Mouse (Mus musculus) gastrocnemius, postnatal 36 days (tissue): ENCODE results near the gene Spdef. TPM values are rescaled to one million over a fixed set of nuclear protein-coding genes. Genes with fewer than 3 reads are reported as not detected.

Experiments used
- DNase-seq, 2 experiments: peaks; one replicate each; pipeline ENCODE4 v3.0.0; 2022
- intact Hi-C: fragments of 180-260 bp; cut with DNase I; formaldehyde crosslinking; loops from one replicate; pipeline ENCODE4 v1.15.1; 2025
- total RNA-seq, 2 experiments: library from RNA; stranded (reverse); gene quantifications; 2 replicates each; pipeline ENCODE4 v1.2.3; 2021

The Spdef gene
- total RNA-seq, 2 experiments from 2014 or later: not detected

DNA sequence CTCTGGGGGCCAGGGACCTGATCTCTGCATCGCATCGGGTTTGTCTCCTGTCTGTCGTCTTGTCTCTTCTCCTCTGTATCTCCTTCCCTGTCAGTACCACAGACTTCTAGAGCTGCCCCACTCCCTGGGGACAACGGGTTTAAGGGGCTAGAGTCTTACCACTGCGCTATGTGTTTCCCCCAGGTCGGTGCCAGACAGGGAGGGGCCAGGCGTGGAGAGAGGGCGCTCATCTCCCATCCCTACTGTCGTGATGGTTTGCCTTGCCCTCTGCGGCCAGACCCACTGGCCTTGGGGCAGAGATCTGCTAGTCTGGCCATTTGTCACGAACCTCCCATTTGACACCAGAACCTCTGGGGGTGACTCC, 43.2 kb downstream of the Spdef start:
- intact Hi-C loops: no loop called here
- DNase-seq: no peak

DNA sequence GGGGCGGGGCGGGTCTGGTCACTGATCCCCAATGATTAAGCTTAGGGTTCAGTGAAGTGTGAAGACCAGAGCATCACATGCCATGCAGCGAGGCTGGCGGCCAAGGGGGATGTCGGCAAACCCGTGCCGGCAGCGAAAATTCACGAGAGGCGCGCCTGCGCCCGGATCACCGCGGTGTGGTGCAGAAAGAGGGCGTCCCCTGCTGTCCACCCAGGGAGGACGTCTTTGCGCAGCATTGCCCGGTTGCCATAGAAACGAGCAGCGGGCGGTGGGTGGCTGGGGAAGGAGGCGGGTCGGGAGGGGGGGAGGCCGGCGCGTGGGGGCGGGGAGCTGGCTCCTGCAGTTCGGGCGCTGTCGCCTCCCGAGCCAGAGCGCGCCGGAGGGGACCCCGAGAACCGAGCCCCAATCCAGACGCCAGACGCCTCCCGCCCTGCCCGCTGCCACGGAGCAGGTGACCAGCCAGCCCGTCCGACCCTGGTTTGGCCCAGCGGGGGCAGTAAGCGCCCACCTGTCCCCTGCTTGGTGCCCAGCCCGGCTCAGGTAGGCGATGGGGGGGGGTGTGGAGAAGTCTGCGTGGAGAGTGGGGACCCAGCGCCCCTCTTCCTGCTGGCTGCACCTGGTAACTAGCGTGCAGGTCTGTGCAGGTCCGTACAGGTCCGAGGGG, 43.7 kb downstream of the Spdef start:
- no peak for DNase-seq
- intact Hi-C loops: no loop called here

DNA sequence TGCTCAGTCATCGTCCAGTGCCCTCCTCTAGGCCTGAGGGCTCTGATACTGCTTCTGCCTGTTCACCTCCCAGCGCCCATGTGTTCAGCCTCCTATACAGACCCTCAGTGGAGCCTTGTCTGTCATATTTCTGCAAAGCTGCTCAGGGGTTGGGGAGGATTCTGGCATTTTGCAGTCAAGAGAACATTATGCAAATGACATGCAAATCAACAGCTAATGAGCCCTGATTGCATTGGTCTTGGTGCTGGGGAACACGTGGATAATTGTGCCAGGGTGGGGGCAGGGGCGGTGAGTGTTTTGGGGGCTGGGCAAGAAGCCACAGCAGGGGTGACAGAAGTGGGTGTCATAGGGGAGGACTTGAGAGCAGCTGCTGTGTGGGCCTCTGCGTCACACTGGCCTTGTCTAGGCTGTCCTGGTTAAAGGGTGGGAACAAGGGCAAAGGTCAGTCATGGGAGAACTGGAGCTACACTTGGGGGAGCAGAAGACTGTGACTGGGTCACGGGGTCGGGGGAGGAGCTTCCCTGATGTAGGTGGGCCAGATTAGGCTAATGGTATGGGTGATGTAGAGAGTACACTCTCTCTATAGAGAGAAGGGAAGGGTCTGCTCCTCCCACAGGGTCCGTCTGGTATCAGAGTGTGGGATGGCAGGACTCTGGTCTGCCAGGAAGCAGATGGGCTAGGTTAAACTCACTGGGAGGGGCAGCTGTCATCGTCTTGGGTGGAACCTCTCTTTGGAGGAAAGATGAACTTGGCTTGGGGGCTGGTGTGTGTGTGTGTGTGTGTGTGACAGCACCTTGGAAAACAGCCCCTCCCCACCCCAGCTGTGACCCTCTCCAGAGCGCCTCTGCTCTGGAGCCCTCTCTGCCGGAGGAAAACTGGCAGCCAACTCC, 49.6 kb downstream of the Spdef start:
- intact Hi-C loops: no loop called here
- no peak for DNase-seq

DNA sequence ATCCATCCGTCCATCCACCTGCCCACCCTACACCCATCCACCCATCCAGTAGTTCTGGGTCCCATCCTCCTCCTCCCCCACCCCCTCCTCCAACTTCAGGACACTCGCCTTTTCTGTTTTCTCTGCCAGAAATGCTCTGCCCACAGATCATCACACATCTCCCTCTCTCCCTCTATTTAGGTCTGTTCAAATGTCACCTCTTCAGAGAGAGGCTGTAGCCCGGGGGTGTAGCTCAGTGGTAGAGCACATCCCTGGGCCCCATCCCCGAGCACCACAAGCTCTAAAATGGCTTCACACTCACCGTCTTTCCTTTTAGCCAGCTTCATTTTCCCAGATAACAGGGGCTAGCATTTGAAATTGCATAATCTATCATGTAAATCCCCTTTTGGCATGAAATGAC, 51.0 kb downstream of the Spdef start:
- intact Hi-C loops: no loop called here
- DNase-seq: no peak

DNA sequence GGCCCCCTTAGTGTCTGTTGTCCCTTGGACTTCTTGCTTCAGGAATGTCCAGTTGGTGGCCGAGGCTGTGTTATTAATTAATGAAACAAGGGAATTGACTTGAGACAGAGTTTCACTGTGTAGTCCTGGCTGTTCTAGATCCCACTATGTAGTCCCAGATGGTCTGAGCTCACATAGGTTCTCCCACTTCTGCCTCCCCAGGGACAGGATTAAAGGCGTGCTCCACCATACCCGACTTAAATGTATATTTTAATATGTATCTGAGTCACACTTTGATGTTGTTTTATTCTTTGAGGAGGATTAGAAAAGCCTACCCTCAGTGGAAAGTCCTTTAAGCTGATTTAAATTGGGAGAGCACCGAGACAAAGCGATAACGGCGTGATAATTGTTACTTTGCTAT, 52.5 kb downstream of the Spdef start:
- DNase-seq: no peak
- intact Hi-C loops: no loop called here

DNA sequence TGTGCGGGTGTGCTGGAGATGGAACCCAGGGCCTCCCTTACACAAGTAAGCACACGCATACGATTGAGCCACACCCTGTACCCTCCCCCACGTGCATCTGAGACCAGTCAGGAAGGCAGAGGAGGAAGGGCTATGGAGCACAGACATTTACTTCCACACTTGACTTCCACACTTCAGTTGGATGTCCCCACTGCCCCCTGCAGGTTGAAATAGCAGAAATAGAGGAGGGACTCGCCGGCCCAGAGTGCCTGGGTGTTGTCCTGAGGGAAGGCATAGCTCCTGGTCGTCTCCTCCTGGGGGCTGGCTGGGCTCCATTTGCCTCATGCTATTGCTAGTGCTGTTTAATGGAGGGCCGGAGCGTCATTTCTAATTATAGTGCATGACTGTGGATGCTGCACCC, 53.3 kb downstream of the Spdef start:
- intact Hi-C loops: no loop called here
- DNase-seq: no peak

DNA sequence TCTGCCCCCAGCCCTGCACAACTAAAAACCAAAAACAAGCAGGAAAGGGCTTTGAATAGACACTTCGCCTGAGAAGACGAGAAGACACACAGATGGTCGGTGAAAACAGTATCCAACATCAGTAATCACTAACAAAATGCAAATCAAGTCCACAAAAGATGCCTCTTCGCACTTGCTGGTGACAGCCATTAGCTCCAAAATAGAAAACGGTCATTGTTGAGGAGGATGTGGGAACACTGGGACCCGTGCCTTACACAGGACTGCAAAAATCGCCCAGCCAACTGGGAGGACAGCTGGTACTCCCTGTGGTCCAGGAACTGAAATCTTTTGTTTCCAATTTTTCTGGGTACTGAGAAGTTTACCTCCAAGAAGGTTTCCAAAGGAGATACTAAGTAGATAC, 54.8 kb downstream of the Spdef start:
- no peak for DNase-seq
- intact Hi-C loops: no loop called here

DNA sequence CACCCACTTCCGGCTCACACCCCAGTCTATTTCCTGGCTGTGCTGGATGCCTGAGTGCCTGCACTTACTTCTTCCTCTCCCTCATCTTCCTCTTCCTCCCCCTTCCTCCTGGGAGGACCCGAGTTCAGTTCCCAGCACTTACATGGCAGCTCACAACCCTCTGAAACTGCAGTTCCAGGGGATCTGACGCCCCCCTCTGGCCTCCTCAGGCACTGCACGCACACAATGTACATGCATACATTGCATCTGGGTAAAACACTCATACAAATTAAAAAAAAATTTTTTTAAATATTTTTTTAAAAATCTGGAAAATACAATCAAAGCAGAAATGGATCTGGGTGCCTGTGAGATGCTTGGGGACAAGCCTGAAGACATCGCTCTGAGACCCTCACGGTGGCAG, 57.0 kb downstream of the Spdef start:
- intact Hi-C loops: no loop called here
- no peak for DNase-seq

Other genes starting within 250 kb of the Spdef start
- under 1 TPM in 1 of 2 experiments, not detected in 1; 0.05 TPM for gene Grm4, start 207.6 kb downstream of the Spdef start, total RNA-seq
- gene Hmga1, start 172.5 kb downstream of the Spdef start, total RNA-seq: 10 to 100 TPM; 24.0 to 25.2 TPM
- 1 to 10 TPM; 2.7 to 2.8 TPM for gene AI413582, start 163.2 kb downstream of the Spdef start, total RNA-seq
- gene Nudt3, start 105.5 kb downstream of the Spdef start, total RNA-seq: 100 to 1,000 TPM; 232 to 233 TPM
- gene RPS10-NUDT3, start 93.7 kb downstream of the Spdef start, total RNA-seq: not detected
- 100 to 1,000 TPM; 294 to 354 TPM for gene Rps10, start 92.3 kb downstream of the Spdef start, total RNA-seq
- gene Pacsin1, start 73.4 kb downstream of the Spdef start, total RNA-seq: under 1 TPM; 0.18 to 0.59 TPM
- 100 to 1,000 TPM; 167 to 174 TPM for gene D17Wsu92e, start 91.7 kb upstream of the Spdef start, total RNA-seq
- gene Snrpc, start 109.2 kb upstream of the Spdef start, total RNA-seq: 10 to 100 TPM; 69.6 to 70.4 TPM
- 10 to 100 TPM; 17.0 to 26.8 TPM for gene Uhrf1bp1, start 127.5 kb upstream of the Spdef start, total RNA-seq
- gene Anks1, start 180.4 kb upstream of the Spdef start, total RNA-seq: 10 to 100 TPM in 1 of 2 experiments, 1 to 10 TPM in 1; 7.8 to 13.0 TPM
- 10 to 100 TPM; 14.8 to 16.0 TPM for gene Taf11, start 180.9 kb upstream of the Spdef start, total RNA-seq